Mouse (Mus musculus): Measurements from ENCODE around the gene Hspa12a.

- TF ChIP-seq EP300 (IDR thresholded peaks at IDR 0.05; ENCODE audit: low read depth) (no peak), CTCF (IDR thresholded peaks at IDR 0.05; ENCODE audit: low read depth) (no peak)
These were observed 24.3 kb downstream of the Hspa12a start for GRCm38 (mm10) chr19:58919148-58919547.
